Mouse (Mus musculus) bone marrow, adult 2 months (tissue): ENCODE results near the gene Rtl6.

Experiments used
- CTCF ChIP-seq: fragments of 200-500 bp; IDR thresholded peaks from 2 replicates; pipeline ENCODE4 v1.5.1; 2011; ENCODE audit warnings: low read length, control low read depth; ENCODE audit not compliant: control insufficient read depth, insufficient read depth
- POLR2A ChIP-seq: fragments of 200-500 bp; IDR thresholded peaks from 2 replicates; pipeline ENCODE4 v1.6.1; 2011; ENCODE audit warnings: low read depth, mild to moderate bottlenecking, control low read depth, low read length, borderline replicate concordance; ENCODE audit not compliant: control insufficient read depth

GRCm38 (mm10) chr15:84536611-84537010 is 21.0 kb downstream of the Rtl6 start:
- TF ChIP-seq POLR2A, result no peak
- TF ChIP-seq CTCF, result no peak
